Mouse (Mus musculus): ENCODE measurements around the gene Arhgef6.

DNA sequence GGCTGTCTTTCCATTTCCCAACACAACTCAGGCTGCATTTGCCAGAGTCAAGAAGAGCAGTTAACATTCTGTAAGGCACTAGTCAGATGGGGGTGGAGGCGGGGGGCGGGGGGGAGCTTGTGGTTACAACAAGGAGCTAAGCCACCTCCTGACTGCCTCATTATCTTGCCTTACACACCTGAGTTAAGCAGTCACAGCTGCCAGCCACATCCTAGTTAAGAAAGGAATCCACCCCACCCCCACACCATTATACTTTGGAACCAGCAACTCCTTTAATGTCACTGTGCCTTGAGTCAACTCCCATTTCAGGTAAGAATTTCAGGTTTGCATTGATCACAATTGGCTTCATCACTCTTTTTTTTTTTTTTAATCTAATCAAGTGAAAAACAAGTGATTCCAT, 28.5 kb downstream of the Arhgef6 start:
- no peak for TF ChIP-seq EP300 (IDR thresholded peaks at IDR 0.05; ENCODE audit: low read depth)
- TF ChIP-seq CTCF (IDR thresholded peaks at IDR 0.05; ENCODE audit: low read depth): no peak
